Mouse (Mus musculus) gastrocnemius, adult 18-20 months (tissue): Measurements from ENCODE around the gene Krtap4-8. TPM values are rescaled to one million over a fixed set of nuclear protein-coding genes. Genes with fewer than 3 reads are reported as not detected.
"Not testable (repeated sequence)": the region's sequence is repeated elsewhere in the genome, so short reads cannot be mapped to it uniquely, and the experiment has no call there.

Experiments used
- DNase-seq: peaks from one replicate; pipeline ENCODE4 v3.0.0; 2021; ENCODE audit warnings: low spot score
- long read RNA-seq, 2 experiments: library from polyadenylated mRNA; stranded (forward); transcript quantifications; one replicate each; pipeline ENCODE4 v2.0.0; 2021
- total RNA-seq, 2 experiments: library from RNA; stranded (reverse); gene quantifications; 2 replicates each; pipeline ENCODE4 v1.2.3; 2021

Krtap4-8 gene
- not detected for total RNA-seq
- long read RNA-seq, experiment 1: 0 reads
- long read RNA-seq, experiment 2: 0 reads

- DNase-seq: no peak
Observed at GRCm38 (mm10) chr11:99780604-99781003, at the start of gene Krtap4-8. TSS of gene Krtap4-8 (minus strand) at chr11:99780704.

GRCm38 (mm10) chr11:99815566-99815965, 35.1 kb upstream of the Krtap4-8 start, which contains the start of gene Gm11564:
TSS of gene Gm11564 (minus strand) at chr11:99815666.
- not testable (repeated sequence) for DNase-seq

- not testable (repeated sequence) for DNase-seq
Observed at GRCm38 (mm10) chr11:99809792-99810191, 29.3 kb upstream of the Krtap4-8 start, which contains the start of gene Krtap4-13. TSS of gene Krtap4-13 (minus strand) at chr11:99809892.

GRCm38 (mm10) chr11:99804346-99804745, 23.8 kb upstream of the Krtap4-8 start, which contains the start of gene Gm11554:
TSS of gene Gm11554 (minus strand) at chr11:99804446.
- DNase-seq: not testable (repeated sequence)

GRCm38 (mm10) chr11:99798832-99799231, 18.3 kb upstream of the Krtap4-8 start, which contains the start of gene Gm11569:
TSS of gene Gm11569 (minus strand) at chr11:99798932.
- not testable (repeated sequence) for DNase-seq

- DNase-seq: no peak
Observed at GRCm38 (mm10) chr11:99793367-99793766, 12.9 kb upstream of the Krtap4-8 start, which contains the start of gene Gm11596. TSS of gene Gm11596 (minus strand) at chr11:99793467.

- not testable (repeated sequence) for DNase-seq
Observed at GRCm38 (mm10) chr11:99784900-99785299, 4.4 kb upstream of the Krtap4-8 start, which contains the start of gene Krtap4-9. TSS of gene Krtap4-9 (plus strand) at chr11:99785200.

- DNase-seq: no peak
Observed at GRCm38 (mm10) chr11:99778401-99778800, 2.1 kb downstream of the Krtap4-8 start.

- not testable (repeated sequence) for DNase-seq
Observed at GRCm38 (mm10) chr11:99772813-99773212, 7.7 kb downstream of the Krtap4-8 start, which contains the start of gene Gm11595. TSS of gene Gm11595 (minus strand) at chr11:99772913.

- no peak for DNase-seq
Observed at GRCm38 (mm10) chr11:99768410-99768809, 12.1 kb downstream of the Krtap4-8 start.

GRCm38 (mm10) chr11:99758877-99759276, 21.6 kb downstream of the Krtap4-8 start:
- no peak for DNase-seq

- no peak for DNase-seq
Observed at GRCm38 (mm10) chr11:99743985-99744384, 36.5 kb downstream of the Krtap4-8 start.

GRCm38 (mm10) chr11:99734190-99734589, 46.3 kb downstream of the Krtap4-8 start, which contains the start of gene Gm14180:
TSS of gene Gm14180 (minus strand) at chr11:99734290.
- no peak for DNase-seq

Other genes starting within 250 kb of the Krtap4-8 start
- gene Krt40, start 237.5 kb downstream of the Krtap4-8 start, total RNA-seq: not detected
- gene Krtap3-3, start 229.8 kb downstream of the Krtap4-8 start, total RNA-seq: under 1 TPM in 1 of 2 experiments, not detected in 1; 0.32 TPM
- not detected for gene Krtap3-2, start 223.9 kb downstream of the Krtap4-8 start, total RNA-seq
- gene Gm11939, start 221.2 kb downstream of the Krtap4-8 start, total RNA-seq: not detected
- gene Krtap3-1, start 214.1 kb downstream of the Krtap4-8 start, total RNA-seq: not detected
- gene Krtap1-5, start 199.7 kb downstream of the Krtap4-8 start, total RNA-seq: not detected
- gene Krtap1-4, start 197.1 kb downstream of the Krtap4-8 start, total RNA-seq: not detected
- not detected for gene Krtap1-3, start 189.4 kb downstream of the Krtap4-8 start, total RNA-seq
- not detected for gene Krtap9-3, start 182.6 kb downstream of the Krtap4-8 start, total RNA-seq
- not detected for gene Gm11938, start 177.4 kb downstream of the Krtap4-8 start, total RNA-seq
- not detected for gene Gm11937, start 170.5 kb downstream of the Krtap4-8 start, total RNA-seq
- not detected for gene Krtap2-4, start 165.9 kb downstream of the Krtap4-8 start, total RNA-seq
- not detected for gene Gm11562, start 160.3 kb downstream of the Krtap4-8 start, total RNA-seq
- gene Krtap4-1, start 152.5 kb downstream of the Krtap4-8 start, total RNA-seq: not detected
- gene Krtap4-2, start 145.6 kb downstream of the Krtap4-8 start, total RNA-seq: not detected
- gene Krtap4-7, start 136.6 kb downstream of the Krtap4-8 start, total RNA-seq: not detected
- gene Gm11555, start 130.5 kb downstream of the Krtap4-8 start, total RNA-seq: not detected
- not detected for gene Gm11563, start 121.7 kb downstream of the Krtap4-8 start, total RNA-seq
- not detected for gene Krtap4-6, start 114.7 kb downstream of the Krtap4-8 start, total RNA-seq
- not detected for gene Gm14190, start 90.0 kb downstream of the Krtap4-8 start, total RNA-seq
- not detected for gene Gm14180, start 46.4 kb downstream of the Krtap4-8 start, total RNA-seq
- not detected for gene Gm11595, start 7.8 kb downstream of the Krtap4-8 start, total RNA-seq
- not detected for gene Krtap4-9, start 4.5 kb upstream of the Krtap4-8 start, total RNA-seq
- not detected for gene Gm11596, start 12.8 kb upstream of the Krtap4-8 start, total RNA-seq
- not detected for gene Gm11569, start 18.2 kb upstream of the Krtap4-8 start, total RNA-seq
- gene Gm11554, start 23.7 kb upstream of the Krtap4-8 start, total RNA-seq: not detected
- not detected for gene Krtap4-13, start 29.2 kb upstream of the Krtap4-8 start, total RNA-seq
- gene Gm11564, start 35.0 kb upstream of the Krtap4-8 start, total RNA-seq: not detected
- not detected for gene 2300003K06Rik, start 57.4 kb upstream of the Krtap4-8 start, total RNA-seq
- not detected for gene Krtap4-16, start 70.9 kb upstream of the Krtap4-8 start, total RNA-seq
- not detected for gene Gm11568, start 77.2 kb upstream of the Krtap4-8 start, total RNA-seq
- gene Gm11559, start 83.8 kb upstream of the Krtap4-8 start, total RNA-seq: not detected
- not detected for gene Krtap9-1, start 92.7 kb upstream of the Krtap4-8 start, total RNA-seq
- not detected for gene Gm11567, start 98.5 kb upstream of the Krtap4-8 start, total RNA-seq
- gene Krtap31-1, start 127.2 kb upstream of the Krtap4-8 start, total RNA-seq: not detected
- not detected for gene Gm11565, start 134.0 kb upstream of the Krtap4-8 start, total RNA-seq
- gene Krtap31-2, start 155.6 kb upstream of the Krtap4-8 start, total RNA-seq: not detected
- gene Krtap9-5, start 167.8 kb upstream of the Krtap4-8 start, total RNA-seq: not detected
- gene Krtap29-1, start 198.3 kb upstream of the Krtap4-8 start, total RNA-seq: not detected
- gene Krtap16-1, start 205.9 kb upstream of the Krtap4-8 start, total RNA-seq: not detected
- not detected for gene Krtap17-1, start 213.3 kb upstream of the Krtap4-8 start, total RNA-seq
- under 1 TPM in 1 of 2 experiments, not detected in 1; 0.21 TPM for gene Krt33a, start 235.5 kb upstream of the Krtap4-8 start, total RNA-seq
- not detected for gene Krt33b, start 249.2 kb upstream of the Krtap4-8 start, total RNA-seq